Mouse (Mus musculus): ENCODE data around the gene Kctd6.

DNA sequence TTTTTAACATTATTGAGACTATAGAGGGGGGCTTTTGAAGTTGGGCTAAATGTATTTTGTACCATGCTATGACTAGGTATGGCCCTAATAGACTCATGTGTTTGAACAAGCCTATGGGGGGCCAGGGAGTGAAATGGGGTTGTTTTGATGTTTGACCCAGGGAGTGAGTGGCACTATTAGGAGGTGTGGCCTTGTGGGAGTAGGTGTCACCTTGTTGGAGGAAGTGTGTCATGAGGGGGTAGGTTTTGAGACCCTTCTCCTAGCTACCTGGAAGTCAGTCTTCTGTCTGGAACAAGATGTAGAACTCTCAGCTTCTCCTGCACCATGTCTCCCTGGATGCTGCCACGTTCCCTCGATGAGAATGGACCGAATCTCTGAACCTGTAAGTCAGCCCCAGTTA is 23.4 kb upstream of the Kctd6 start:
- TF ChIP-seq CTCF (IDR thresholded peaks at IDR 0.05; ENCODE audit: borderline replicate concordance, extremely low read depth, insufficient read depth, insufficient read length): no peak
- no peak for TF ChIP-seq POLR2A (IDR thresholded peaks at IDR 0.05; ENCODE audit: borderline replicate concordance, extremely low read depth, insufficient read depth, insufficient read length, poor library complexity, severe bottlenecking)

Measured in brain, embryonic 14.5 days (tissue).